Mouse (Mus musculus): ENCODE measurements around the gene Zcchc9. TPM values are rescaled to one million over a fixed set of nuclear protein-coding genes. Genes with fewer than 3 reads are reported as not detected.

Zcchc9 gene
- polyA plus RNA-seq, 1 experiment from 2014 or later = 28.6 TPM

GRCm38 (mm10) chr13:91801726-91802125 is 5.8 kb downstream of the Zcchc9 start:
- H3K4me1 ChIP-seq (ENCODE audit: control insufficient read depth, insufficient read depth, low read length) = 0 out of 2 replicates have a peak, but pooled peaks cover 4% of the 10 kb centered on the region
- no peaks in the 10 kb centered on the region for H3K27me3 ChIP-seq (ENCODE audit: control insufficient read depth, insufficient read depth, low read length)
- DNase-seq (ENCODE audit: low spot score, missing footprints) = no peak
- peaks cover 11% of the 10 kb centered on the region; the same call in 1 of the 2 replicates for H3K36me3 ChIP-seq (ENCODE audit: control insufficient read depth, insufficient read depth, low read length)
- no peak overlapping the region for H3K4me3 ChIP-seq (ENCODE audit: low read depth, low read length)
- no peak overlapping the region for H3K9ac ChIP-seq (ENCODE audit: low read length)
- no peak overlapping the region for H3K4me2 ChIP-seq
- no peak overlapping the region for H3K27ac ChIP-seq (ENCODE audit: low read depth, low read length)
- no peak for ATAC-seq (ENCODE audit: low FRiP score)
- 94% methylated on average over 5 of the region's 5 CpGs for WGBS
- no peaks in the 10 kb centered on the region for H3K9me3 ChIP-seq (ENCODE audit: control insufficient read depth, low read length)

GRCm38 (mm10) chr13:91797442-91797841 is 10.1 kb downstream of the Zcchc9 start:
- Histone ChIP-seq H3K9me3 (ENCODE audit: control insufficient read depth, low read length) (no peaks in the 10 kb centered on the region), H3K36me3 (ENCODE audit: control insufficient read depth, insufficient read depth, low read length) (peaks cover 6% of the 10 kb centered on the region; the same call in 1 of the 2 replicates), H3K4me2 (no peak overlapping the region), H3K27me3 (ENCODE audit: control insufficient read depth, insufficient read depth, low read length) (no peaks in the 10 kb centered on the region), H3K27ac (ENCODE audit: low read depth, low read length) (no peak overlapping the region), H3K9ac (ENCODE audit: low read length) (no peak overlapping the region), H3K4me3 (ENCODE audit: low read depth, low read length) (no peak overlapping the region), H3K4me1 (ENCODE audit: control insufficient read depth, insufficient read depth, low read length) (no peaks in the 10 kb centered on the region)
- 93% methylated on average over 10 of the region's 10 CpGs for WGBS
- DNase-seq (ENCODE audit: low spot score, missing footprints) (no peak), ATAC-seq (ENCODE audit: low FRiP score) (no peak)

DNA sequence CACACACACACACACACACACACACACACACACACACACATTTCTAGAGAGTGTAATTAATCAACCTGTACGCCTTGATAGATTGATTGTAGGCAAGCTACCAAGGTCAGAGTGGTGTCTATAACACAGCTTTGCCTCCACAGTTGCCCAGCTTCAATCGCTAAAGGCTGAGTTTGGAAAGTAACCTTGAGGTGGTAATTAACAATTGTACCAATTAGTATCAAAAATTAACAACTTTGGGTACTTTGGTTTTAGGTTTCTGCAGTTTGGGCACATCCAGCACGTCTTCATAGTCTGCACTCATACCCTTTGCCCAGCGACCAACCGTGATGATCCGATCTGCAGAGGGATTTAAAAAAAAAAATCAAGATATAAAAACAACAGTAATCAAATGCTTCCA is 10.6 kb downstream of the Zcchc9 start:
- Histone ChIP-seq H3K36me3 (ENCODE audit: control insufficient read depth, insufficient read depth, low read length) (peaks cover 6% of the 10 kb centered on the region; the same call in 1 of the 2 replicates), H3K27ac (ENCODE audit: low read depth, low read length) (no peak overlapping the region), H3K9ac (ENCODE audit: low read length) (no peak overlapping the region), H3K4me2 (no peak overlapping the region), H3K4me1 (ENCODE audit: control insufficient read depth, insufficient read depth, low read length) (no peaks in the 10 kb centered on the region), H3K4me3 (ENCODE audit: low read depth, low read length) (no peak overlapping the region), H3K9me3 (ENCODE audit: control insufficient read depth, low read length) (no peaks in the 10 kb centered on the region), H3K27me3 (ENCODE audit: control insufficient read depth, insufficient read depth, low read length) (no peaks in the 10 kb centered on the region)
- 95% methylated on average over 6 of the region's 6 CpGs for WGBS
- ATAC-seq (ENCODE audit: low FRiP score) (no peak), DNase-seq (ENCODE audit: low spot score, missing footprints) (no peak)

GRCm38 (mm10) chr13:91796003-91796402 is 11.5 kb downstream of the Zcchc9 start:
- peaks cover 6% of the 10 kb centered on the region; the same call in 1 of the 2 replicates for H3K36me3 ChIP-seq (ENCODE audit: control insufficient read depth, insufficient read depth, low read length)
- DNase-seq (ENCODE audit: low spot score, missing footprints) = no peak
- H3K4me3 ChIP-seq (ENCODE audit: low read depth, low read length) = no peak overlapping the region
- no peaks in the 10 kb centered on the region for H3K27me3 ChIP-seq (ENCODE audit: control insufficient read depth, insufficient read depth, low read length)
- H3K9ac ChIP-seq (ENCODE audit: low read length) = no peak overlapping the region
- no peak overlapping the region for H3K4me2 ChIP-seq
- no peaks in the 10 kb centered on the region for H3K4me1 ChIP-seq (ENCODE audit: control insufficient read depth, insufficient read depth, low read length)
- WGBS = 96% methylated on average over 6 of the region's 6 CpGs
- no peaks in the 10 kb centered on the region for H3K9me3 ChIP-seq (ENCODE audit: control insufficient read depth, low read length)
- ATAC-seq (ENCODE audit: low FRiP score) = no peak
- H3K27ac ChIP-seq (ENCODE audit: low read depth, low read length) = no peak overlapping the region

GRCm38 (mm10) chr13:91795593-91795992 is 11.9 kb downstream of the Zcchc9 start:
- Histone ChIP-seq H3K4me3 (ENCODE audit: low read depth, low read length) (no peak overlapping the region), H3K27ac (ENCODE audit: low read depth, low read length) (no peak overlapping the region), H3K4me1 (ENCODE audit: control insufficient read depth, insufficient read depth, low read length) (no peaks in the 10 kb centered on the region), H3K9ac (ENCODE audit: low read length) (no peak overlapping the region), H3K27me3 (ENCODE audit: control insufficient read depth, insufficient read depth, low read length) (no peaks in the 10 kb centered on the region), H3K36me3 (ENCODE audit: control insufficient read depth, insufficient read depth, low read length) (peaks cover 6% of the 10 kb centered on the region; the same call in 1 of the 2 replicates), H3K9me3 (ENCODE audit: control insufficient read depth, low read length) (no peaks in the 10 kb centered on the region), H3K4me2 (no peak overlapping the region)
- DNase-seq (ENCODE audit: low spot score, missing footprints) = no peak
- no peak for ATAC-seq (ENCODE audit: low FRiP score)
- 93% methylated on average over 10 of the region's 10 CpGs for WGBS

GRCm38 (mm10) chr13:91794926-91795436 is 12.5 kb downstream of the Zcchc9 start:
- no peak overlapping the region for H3K9ac ChIP-seq (ENCODE audit: low read length)

GRCm38 (mm10) chr13:91792035-91792434 is 15.5 kb downstream of the Zcchc9 start:
- ATAC-seq (ENCODE audit: low FRiP score) = no peak
- Histone ChIP-seq H3K9ac (ENCODE audit: low read length) (no peak overlapping the region), H3K4me2 (no peak overlapping the region), H3K4me1 (ENCODE audit: control insufficient read depth, insufficient read depth, low read length) (no peaks in the 10 kb centered on the region), H3K36me3 (ENCODE audit: control insufficient read depth, insufficient read depth, low read length) (no peaks in the 10 kb centered on the region; the same call in 1 of the 2 replicates), H3K9me3 (ENCODE audit: control insufficient read depth, low read length) (no peaks in the 10 kb centered on the region), H3K27ac (ENCODE audit: low read depth, low read length) (no peak overlapping the region), H3K27me3 (ENCODE audit: control insufficient read depth, insufficient read depth, low read length) (no peaks in the 10 kb centered on the region), H3K4me3 (ENCODE audit: low read depth, low read length) (no peak overlapping the region)
- WGBS = 88% methylated on average over 1 of the region's 1 CpGs
- no peak for DNase-seq (ENCODE audit: low spot score, missing footprints)

More at GRCm38 (mm10) chr13:91794926-91795436, 12.5 kb downstream of the Zcchc9 start:
- 95% methylated on average over 13 of the region's 13 CpGs for WGBS
- no peak for DNase-seq (ENCODE audit: low spot score, missing footprints)
- Histone ChIP-seq H3K4me2 (no peak overlapping the region), H3K4me3 (ENCODE audit: low read depth, low read length) (no peak overlapping the region), H3K4me1 (ENCODE audit: control insufficient read depth, insufficient read depth, low read length) (no peaks in the 10 kb centered on the region), H3K27ac (ENCODE audit: low read depth, low read length) (no peak overlapping the region), H3K9me3 (ENCODE audit: control insufficient read depth, low read length) (no peaks in the 10 kb centered on the region), H3K36me3 (ENCODE audit: control insufficient read depth, insufficient read depth, low read length) (peaks cover 6% of the 10 kb centered on the region; the same call in 1 of the 2 replicates), H3K27me3 (ENCODE audit: control insufficient read depth, insufficient read depth, low read length) (no peaks in the 10 kb centered on the region)
- no peak for ATAC-seq (ENCODE audit: low FRiP score)

DNA sequence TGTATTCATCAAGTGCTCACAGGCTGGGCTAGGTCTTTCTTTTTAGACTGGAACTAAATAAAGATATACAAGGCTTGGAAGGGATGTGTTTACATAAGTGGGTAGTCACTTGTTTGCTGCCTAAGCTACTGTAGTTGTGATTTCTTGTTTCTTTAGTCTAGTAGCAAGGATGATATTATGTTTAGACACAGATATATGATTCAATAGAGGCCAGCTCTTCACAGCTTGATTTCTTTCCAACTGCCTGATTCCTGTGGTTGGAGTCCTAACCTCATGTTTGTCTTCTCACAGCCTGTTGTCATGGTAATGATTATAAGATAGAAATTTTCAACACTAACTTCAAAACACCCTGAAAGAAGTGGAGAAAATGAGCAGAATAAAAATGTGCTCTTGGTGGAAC is 27.6 kb downstream of the Zcchc9 start:
- DNase-seq (ENCODE audit: low spot score, missing footprints) = no peak
- H3K4me2 ChIP-seq = no peak overlapping the region
- no peak overlapping the region for H3K4me3 ChIP-seq (ENCODE audit: low read depth, low read length)
- no peak for ATAC-seq (ENCODE audit: low FRiP score)
- no peaks in the 10 kb centered on the region for H3K36me3 ChIP-seq (ENCODE audit: control insufficient read depth, insufficient read depth, low read length)
- no peaks in the 10 kb centered on the region for H3K27me3 ChIP-seq (ENCODE audit: control insufficient read depth, insufficient read depth, low read length)
- H3K27ac ChIP-seq (ENCODE audit: low read depth, low read length) = no peak overlapping the region
- no peaks in the 10 kb centered on the region for H3K9me3 ChIP-seq (ENCODE audit: control insufficient read depth, low read length)
- no peak overlapping the region for H3K9ac ChIP-seq (ENCODE audit: low read length)
- no peaks in the 10 kb centered on the region for H3K4me1 ChIP-seq (ENCODE audit: control insufficient read depth, insufficient read depth, low read length)

GRCm38 (mm10) chr13:91778092-91778491 is 29.4 kb downstream of the Zcchc9 start:
- H3K9me3 ChIP-seq (ENCODE audit: control insufficient read depth, low read length) = no peaks in the 10 kb centered on the region
- H3K4me2 ChIP-seq = no peak overlapping the region
- no peak for DNase-seq (ENCODE audit: low spot score, missing footprints)
- no peaks in the 10 kb centered on the region for H3K27me3 ChIP-seq (ENCODE audit: control insufficient read depth, insufficient read depth, low read length)
- no peaks in the 10 kb centered on the region for H3K36me3 ChIP-seq (ENCODE audit: control insufficient read depth, insufficient read depth, low read length)
- no peaks in the 10 kb centered on the region for H3K4me1 ChIP-seq (ENCODE audit: control insufficient read depth, insufficient read depth, low read length)
- no peak for ATAC-seq (ENCODE audit: low FRiP score)
- no peak overlapping the region for H3K4me3 ChIP-seq (ENCODE audit: low read depth, low read length)
- H3K9ac ChIP-seq (ENCODE audit: low read length) = no peak overlapping the region
- WGBS = 96% methylated on average over 5 of the region's 5 CpGs
- H3K27ac ChIP-seq (ENCODE audit: low read depth, low read length) = no peak overlapping the region
